Mouse (Mus musculus): ENCODE results near the gene Acap3. TPM values are rescaled to one million over a fixed set of nuclear protein-coding genes. Genes with fewer than 3 reads are reported as not detected.
A peak's percentile ranks its signal among the peaks of the same experiment; 100 is the strongest.

Gene Acap3
- total RNA-seq, 2 experiments from 2014 or later: 124 to 128 TPM

- no peak for DNase-seq (ENCODE audit: low spot score in 2 of 2)
Measured at GRCm38 (mm10) chr4:155908751-155909150, 17.1 kb downstream of the Acap3 start.

GRCm38 (mm10) chr4:155932031-155932430 lies 40.4 kb downstream of the Acap3 start:
- DNase-seq (ENCODE audit: low spot score in 2 of 2): no peak

GRCm38 (mm10) chr4:155943049-155943452 lies 51.4 kb downstream of the Acap3 start:
- DNase-seq (ENCODE audit: low spot score in 2 of 2): peak; percentile 22 to 52

GRCm38 (mm10) chr4:155943534-155944249 lies 52.1 kb downstream of the Acap3 start, which contains the start of gene Ube2j2:
Ube2j2 (plus strand) TSS chr4:155943831.
- peak; percentile 96 to 98 for DNase-seq (ENCODE audit: low spot score in 2 of 2)

- no peak for DNase-seq (ENCODE audit: low spot score in 2 of 2)
Measured at GRCm38 (mm10) chr4:155944271-155944670, 52.6 kb downstream of the Acap3 start.

- no peak for DNase-seq (ENCODE audit: low spot score in 2 of 2)
Measured at GRCm38 (mm10) chr4:155947094-155947493, 55.5 kb downstream of the Acap3 start.

- DNase-seq (ENCODE audit: low spot score in 2 of 2): no peak
Measured at GRCm38 (mm10) chr4:155955491-155955890, 63.9 kb downstream of the Acap3 start.

Small RNAs within 50 kb of the gene (microRNA-seq; reads per million reads assigned to microRNA genes)
- gene Gm22991: 0 reads per million in 2 experiments

Other genes starting within 250 kb of the Acap3 start
- not detected for gene Gm10563, start 246.4 kb upstream of the Acap3 start, total RNA-seq (2021)
- gene Mmp23, start 238.4 kb upstream of the Acap3 start, total RNA-seq (2021): 1 to 10 TPM; 2.4 to 4.6 TPM
- gene Mib2, start 222.6 kb upstream of the Acap3 start, total RNA-seq (2021): 100 to 1,000 TPM; 128 to 129 TPM
- gene Fndc10, start 197.5 kb upstream of the Acap3 start, total RNA-seq (2021): 10 to 100 TPM; 27.8 to 32.8 TPM
- 10 to 100 TPM; 90.6 to 97.4 TPM for gene Ssu72, start 187.0 kb upstream of the Acap3 start, total RNA-seq (2021)
- 10 to 100 TPM; 51.1 to 53.0 TPM for gene Tmem240, start 157.0 kb upstream of the Acap3 start, total RNA-seq (2021)
- 10 to 100 TPM; 48.3 to 55.6 TPM for gene Atad3a, start 130.7 kb upstream of the Acap3 start, total RNA-seq (2021)
- 10 to 100 TPM; 15.6 to 17.6 TPM for gene Vwa1, start 117.1 kb upstream of the Acap3 start, total RNA-seq (2021)
- 10 to 100 TPM; 16.4 to 19.0 TPM for gene Tmem88b, start 105.9 kb upstream of the Acap3 start, total RNA-seq (2021)
- gene Ankrd65, start 101.4 kb upstream of the Acap3 start, total RNA-seq (2021): under 1 TPM in 1 of 2 experiments, not detected in 1; 0.44 TPM
- gene Mrpl20, start 88.9 kb upstream of the Acap3 start, total RNA-seq (2021): 10 to 100 TPM; 84.9 to 89.4 TPM
- 10 to 100 TPM; 60.1 to 65.5 TPM for gene Ccnl2, start 79.3 kb upstream of the Acap3 start, total RNA-seq (2021)
- 100 to 1,000 TPM; 103 to 110 TPM for gene Aurkaip1, start 60.5 kb upstream of the Acap3 start, total RNA-seq (2021)
- gene Mxra8, start 52.1 kb upstream of the Acap3 start, total RNA-seq (2021): 1 to 10 TPM; 6.2 to 7.3 TPM
- 10 to 100 TPM; 88.0 to 96.3 TPM for gene Dvl1, start 44.4 kb upstream of the Acap3 start, total RNA-seq (2021)
- gene Tas1r3, start 28.5 kb upstream of the Acap3 start, total RNA-seq (2021): under 1 TPM; 0.23 TPM
- 10 to 100 TPM; 23.1 to 33.8 TPM for gene Cptp, start 22.4 kb upstream of the Acap3 start, total RNA-seq (2021)
- 10 to 100 TPM; 31.7 to 33.9 TPM for gene Ints11, start 22.3 kb upstream of the Acap3 start, total RNA-seq (2021)
- gene Pusl1, start within 50 bp of the Acap3 start, total RNA-seq (2021): 10 to 100 TPM; 54.9 to 58.6 TPM
- 10 to 100 TPM; 67.6 to 70.3 TPM for gene Ube2j2, start 52.0 kb downstream of the Acap3 start, total RNA-seq (2021)
- gene C1qtnf12, start 70.5 kb downstream of the Acap3 start, total RNA-seq (2021): 10 to 100 TPM; 16.6 to 17.7 TPM
- 10 to 100 TPM in 1 of 2 experiments, 1 to 10 TPM in 1; 8.9 to 10.7 TPM for gene B3galt6, start 100.8 kb downstream of the Acap3 start, total RNA-seq (2021)
- gene Sdf4, start 101.0 kb downstream of the Acap3 start, total RNA-seq (2021): 100 to 1,000 TPM; 213 to 215 TPM
- 1 to 10 TPM in 1 of 2 experiments, under 1 TPM in 1; 0.95 to 2.3 TPM for gene Tnfrsf4, start 122.0 kb downstream of the Acap3 start, total RNA-seq (2021)
- not detected for gene Tnfrsf18, start 134.3 kb downstream of the Acap3 start, total RNA-seq (2021)
- not detected for gene Ttll10, start 167.6 kb downstream of the Acap3 start, total RNA-seq (2021)
- gene 9430015G10Rik, start 218.2 kb downstream of the Acap3 start, total RNA-seq (2021): 10 to 100 TPM; 29.4 to 30.7 TPM
- gene Rnf223, start 238.7 kb downstream of the Acap3 start, total RNA-seq (2021): 1 to 10 TPM in 1 of 2 experiments, under 1 TPM in 1; 0.77 to 1.1 TPM